Mouse (Mus musculus) myocyte (in vitro differentiated cells): ENCODE measurements at regions not wholly inside any gene's neighbourhood (a gene's known extent, or its start where the extent isn't known, plus 50 kb on each side); places are given as distances from the start of the nearest gene placed in this dataset.

ENCODE experiments used
- H3K27me3 ChIP-seq: one replicate; pipeline ENCODE4 v1.6.1; 2011; ENCODE audit not compliant: control insufficient read depth, insufficient read depth, insufficient read length
- H3K36me3 ChIP-seq: one replicate; pipeline ENCODE4 v1.6.1; 2011; ENCODE audit not compliant: control insufficient read depth, insufficient read depth
- H3K4me2 ChIP-seq: one replicate; pipeline ENCODE4 v1.6.1; 2011; ENCODE audit warnings: low read depth, control low read depth
- H3K4me3 ChIP-seq: one replicate; pipeline ENCODE4 v1.5.1; 2011; ENCODE audit warnings: mild to moderate bottlenecking, control low read depth, moderate library complexity
- H3K79me2 ChIP-seq: one replicate; pipeline ENCODE4 v1.6.1; 2011; ENCODE audit not compliant: control insufficient read depth, insufficient read depth
- H3ac ChIP-seq: one replicate; pipeline ENCODE4 v1.6.1; 2011; ENCODE audit not compliant: control insufficient read depth, insufficient read length
- CEBPB ChIP-seq: IDR thresholded peaks from 2 replicates; pipeline ENCODE4 v1.6.1; 2011; ENCODE audit warnings: mild to moderate bottlenecking, moderate library complexity; ENCODE audit not compliant: poor library complexity, insufficient read depth, severe bottlenecking
- E2F4 ChIP-seq: IDR thresholded peaks from one replicate; pipeline ENCODE4 v1.6.1; 2011; ENCODE audit warnings: mild to moderate bottlenecking, control low read depth, moderate library complexity; ENCODE audit not compliant: insufficient read depth
- MAX ChIP-seq: IDR thresholded peaks from one replicate; pipeline ENCODE4 v1.6.1; 2011; ENCODE audit warnings: low read depth, mild to moderate bottlenecking, control low read depth
- MYOD1 ChIP-seq, 3 experiments: IDR thresholded peaks; one replicate each; pipeline ENCODE4 v1.6.1; 2011; ENCODE audit warnings: control low read depth in 2 of 3, low read depth in 2 of 3, mild to moderate bottlenecking in 2 of 3, moderate library complexity in 1 of 3; ENCODE audit not compliant: insufficient read length in 2 of 3, control insufficient read depth in 1 of 3
- MYOG ChIP-seq, 3 experiments: IDR thresholded peaks; one replicate each; pipeline ENCODE4 v1.6.1; 2011; ENCODE audit warnings: control low read depth in 2 of 3, low read depth in 2 of 3, mild to moderate bottlenecking in 2 of 3; ENCODE audit not compliant: insufficient read length in 2 of 3, control insufficient read depth in 1 of 3, insufficient read depth in 1 of 3
- POLR2A ChIP-seq: IDR thresholded peaks from one replicate; pipeline ENCODE4 v1.6.1; 2011; ENCODE audit warnings: low read depth, mild to moderate bottlenecking, control low read depth, moderate library complexity; ENCODE audit not compliant: insufficient read length
- POLR2AphosphoS2 ChIP-seq: IDR thresholded peaks from one replicate; pipeline ENCODE4 v1.6.1; 2011; ENCODE audit warnings: low read depth, control low read depth; ENCODE audit not compliant: insufficient read length
- REST ChIP-seq: IDR thresholded peaks from one replicate; pipeline ENCODE4 v1.6.1; 2011; ENCODE audit warnings: mild to moderate bottlenecking, control low read depth, moderate library complexity; ENCODE audit not compliant: insufficient read depth, insufficient read length
- SRF ChIP-seq: IDR thresholded peaks from one replicate; pipeline ENCODE4 v1.6.1; 2011; ENCODE audit warnings: low read depth; ENCODE audit not compliant: control insufficient read depth, insufficient read length
- TCF12 ChIP-seq: IDR thresholded peaks from one replicate; pipeline ENCODE4 v1.6.1; 2011; ENCODE audit warnings: mild to moderate bottlenecking, control low read depth; ENCODE audit not compliant: poor library complexity, insufficient read depth, severe bottlenecking
- TCF3 ChIP-seq: IDR thresholded peaks from one replicate; pipeline ENCODE4 v1.6.1; 2011; ENCODE audit warnings: low read depth, control low read depth; ENCODE audit not compliant: insufficient read length
- USF1 ChIP-seq: IDR thresholded peaks from one replicate; pipeline ENCODE4 v1.6.1; 2011; ENCODE audit warnings: low read depth, mild to moderate bottlenecking, control low read depth, moderate library complexity

GRCm38 (mm10) chr2:78280219-78280915, 334.2 kb upstream of the Cwc22 start:
- no peak for TF ChIP-seq TCF12
- H3K79me2 ChIP-seq: no peaks in the 10 kb centered on the region
- no peak overlapping the region for H3K4me3 ChIP-seq
- no peaks in the 10 kb centered on the region for H3K27me3 ChIP-seq
- H3ac ChIP-seq: no peak overlapping the region
- H3K4me2 ChIP-seq: no peak overlapping the region
- H3K36me3 ChIP-seq: no peaks in the 10 kb centered on the region

DNA sequence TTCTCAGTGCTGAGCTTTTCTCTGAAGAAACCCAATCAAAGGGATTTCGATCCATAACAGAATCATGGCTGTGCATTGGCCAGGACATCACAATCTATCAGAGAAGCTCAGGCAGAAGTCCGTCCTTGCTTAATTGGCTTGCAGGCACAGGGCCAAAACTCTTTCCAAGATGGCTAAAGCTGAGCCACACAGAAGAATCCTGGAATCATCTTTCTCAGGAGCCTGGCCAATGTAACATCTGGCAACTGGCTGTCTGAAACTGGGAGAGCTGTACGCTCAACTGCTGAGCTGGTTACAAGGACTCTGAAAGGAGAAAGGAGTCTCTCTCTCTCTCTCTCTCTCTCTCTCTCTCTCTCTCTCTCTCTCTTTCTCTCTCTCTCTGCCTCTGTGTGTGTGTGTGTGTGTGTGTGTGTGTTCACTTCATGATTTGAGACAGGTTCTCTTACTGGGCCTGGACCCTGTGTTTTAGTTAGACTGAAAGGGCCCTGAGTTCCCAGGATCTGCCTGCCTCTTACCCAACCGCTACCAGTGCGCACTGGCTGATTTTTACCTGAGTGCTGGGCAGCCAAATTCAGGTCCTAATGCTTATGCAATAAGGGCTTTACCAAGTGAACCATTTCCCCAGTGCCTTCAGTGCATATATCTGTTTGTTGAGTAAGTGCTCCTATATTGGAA, 333.3 kb upstream of the Cwc22 start:
- no peak overlapping the region for H3ac ChIP-seq
- no peaks in the 10 kb centered on the region for H3K27me3 ChIP-seq
- no peak overlapping the region for H3K4me2 ChIP-seq
- H3K36me3 ChIP-seq: no peaks in the 10 kb centered on the region
- no peak overlapping the region for H3K4me3 ChIP-seq
- H3K79me2 ChIP-seq: no peaks in the 10 kb centered on the region
- TF ChIP-seq REST: no peak
- TF ChIP-seq MAX: no peak
- no peak for TF ChIP-seq TCF12
- TF ChIP-seq SRF: no peak
- TF ChIP-seq USF1: no peak
- no peak for TF ChIP-seq POLR2A
- no peak for TF ChIP-seq POLR2AphosphoS2
- TF ChIP-seq MYOG (IDR thresholded peaks at IDR 0.05; ENCODE audit: control insufficient read depth in 1 of 3, insufficient read depth in 1 of 3, insufficient read length in 2 of 3, low read depth in 2 of 3): no peak
- no peak for TF ChIP-seq TCF3
- TF ChIP-seq E2F4: no peak
- no peak for TF ChIP-seq CEBPB
- no peak for TF ChIP-seq MYOD1 (IDR thresholded peaks at IDR 0.05; ENCODE audit: control insufficient read depth in 1 of 3, insufficient read length in 2 of 3, low read depth in 2 of 3)

GRCm38 (mm10) chr2:78278630-78279029, 332.5 kb upstream of the Cwc22 start:
- Histone ChIP-seq H3ac (no peak overlapping the region), H3K4me3 (no peak overlapping the region), H3K27me3 (no peaks in the 10 kb centered on the region), H3K79me2 (no peaks in the 10 kb centered on the region), H3K36me3 (no peaks in the 10 kb centered on the region), H3K4me2 (no peak overlapping the region)
- TF ChIP-seq MYOG (IDR thresholded peaks at IDR 0.05; ENCODE audit: control insufficient read depth in 1 of 3, insufficient read depth in 1 of 3, insufficient read length in 2 of 3, low read depth in 2 of 3) (no peak), CEBPB (no peak), POLR2A (no peak), SRF (no peak), REST (no peak), E2F4 (no peak), TCF12 (no peak), TCF3 (no peak), USF1 (no peak), MAX (no peak), POLR2AphosphoS2 (no peak), MYOD1 (IDR thresholded peaks at IDR 0.05; ENCODE audit: control insufficient read depth in 1 of 3, insufficient read length in 2 of 3, low read depth in 2 of 3) (no peak)

GRCm38 (mm10) chr2:78277699-78278098, 331.5 kb upstream of the Cwc22 start:
- Histone ChIP-seq H3K27me3 (no peaks in the 10 kb centered on the region), H3K4me2 (no peak overlapping the region), H3K79me2 (no peaks in the 10 kb centered on the region), H3K36me3 (no peaks in the 10 kb centered on the region), H3ac (no peak overlapping the region), H3K4me3 (no peak overlapping the region)
- TF ChIP-seq CEBPB: no peak
- no peak for TF ChIP-seq SRF
- no peak for TF ChIP-seq TCF3
- no peak for TF ChIP-seq E2F4
- TF ChIP-seq MYOD1 (IDR thresholded peaks at IDR 0.05; ENCODE audit: control insufficient read depth in 1 of 3, insufficient read length in 2 of 3, low read depth in 2 of 3): no peak
- no peak for TF ChIP-seq POLR2AphosphoS2
- TF ChIP-seq TCF12: no peak

DNA sequence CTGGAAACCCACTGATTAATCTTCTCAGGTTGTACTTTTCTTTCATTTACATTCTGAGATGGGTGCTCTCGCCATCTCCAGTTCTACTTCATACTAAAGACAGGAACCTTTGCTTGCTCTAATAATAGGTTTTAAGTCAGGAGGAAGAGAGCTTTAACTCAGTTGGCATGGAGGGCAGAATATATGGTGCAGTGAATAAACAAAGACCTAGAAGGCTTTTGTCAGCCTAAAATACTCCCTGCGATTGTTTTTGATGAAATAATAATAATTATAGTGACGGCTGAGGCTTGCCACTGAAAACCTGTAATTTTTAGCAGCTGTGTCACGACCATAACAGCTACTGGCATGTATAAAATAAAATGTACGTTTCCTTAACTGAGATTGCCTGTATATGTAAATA, 327.9 kb upstream of the Cwc22 start:
- Histone ChIP-seq H3K36me3 (no peaks in the 10 kb centered on the region), H3K4me3 (no peak overlapping the region), H3K4me2 (no peak overlapping the region), H3ac (no peak overlapping the region), H3K79me2 (no peaks in the 10 kb centered on the region), H3K27me3 (no peaks in the 10 kb centered on the region)
- TF ChIP-seq MYOG (IDR thresholded peaks at IDR 0.05; ENCODE audit: control insufficient read depth in 1 of 3, insufficient read depth in 1 of 3, insufficient read length in 2 of 3, low read depth in 2 of 3) (no peak), CEBPB (no peak), E2F4 (no peak), MAX (no peak), POLR2AphosphoS2 (no peak), TCF3 (no peak), USF1 (no peak), MYOD1 (IDR thresholded peaks at IDR 0.05; ENCODE audit: control insufficient read depth in 1 of 3, insufficient read length in 2 of 3, low read depth in 2 of 3) (no peak), REST (no peak), SRF (no peak), POLR2A (no peak), TCF12 (no peak)
